Mouse (Mus musculus): ENCODE data around the gene Zfp362. TPM values are rescaled to one million over a fixed set of nuclear protein-coding genes. Genes with fewer than 3 reads are reported as not detected.

The Zfp362 gene
- polyA plus RNA-seq, 1 experiment from 2014 or later, result 40.1 TPM

GRCm38 (mm10) chr4:128794198-128794597, 11.6 kb downstream of the Zfp362 start:
- no peak for ATAC-seq (replicated peaks)
- H3K27me3 ChIP-seq (replicated peaks), result no peaks in the 10 kb centered on the region
- no peaks in the 10 kb centered on the region for H3K9me3 ChIP-seq
- H3K4me1 ChIP-seq, result peaks cover 39% of the 10 kb centered on the region
- WGBS, result 87% methylated on average over 8 of the region's 8 CpGs
- H3K9ac ChIP-seq, result no peak overlapping the region
- H3K27ac ChIP-seq, result no peak overlapping the region
- H3K4me2 ChIP-seq, result no peak overlapping the region
- H3K4me3 ChIP-seq, result no peak overlapping the region
- no peaks in the 10 kb centered on the region; the same call in 1 of the 2 replicates for H3K36me3 ChIP-seq (replicated peaks)

- ATAC-seq (replicated peaks), result no peak
- Histone ChIP-seq H3K4me1 (peaks cover 34% of the 10 kb centered on the region), H3K4me3 (no peak overlapping the region), H3K27me3 (replicated peaks) (no peaks in the 10 kb centered on the region), H3K9ac (no peak overlapping the region), H3K9me3 (no peaks in the 10 kb centered on the region), H3K36me3 (replicated peaks) (no peaks in the 10 kb centered on the region; the same call in 1 of the 2 replicates), H3K4me2 (no peak overlapping the region), H3K27ac (no peak overlapping the region)
- 65% methylated on average over 1 of the region's 1 CpGs for WGBS
These were observed 12.1 kb downstream of the Zfp362 start for GRCm38 (mm10) chr4:128793710-128794109.

GRCm38 (mm10) chr4:128789646-128790045, 16.2 kb downstream of the Zfp362 start:
- ATAC-seq (replicated peaks), result no peak
- H3K4me1 ChIP-seq, result peaks cover 4% of the 10 kb centered on the region; the same call in 1 of the 2 replicates
- H3K27ac ChIP-seq, result no peak overlapping the region
- no peaks in the 10 kb centered on the region for H3K27me3 ChIP-seq (replicated peaks)
- H3K9me3 ChIP-seq, result no peaks in the 10 kb centered on the region
- no peak overlapping the region for H3K9ac ChIP-seq
- 52% methylated on average over 18 of the region's 18 CpGs for WGBS
- H3K4me3 ChIP-seq, result no peak overlapping the region
- peaks cover 20% of the 10 kb centered on the region for H3K36me3 ChIP-seq (replicated peaks)
- no peak overlapping the region for H3K4me2 ChIP-seq

DNA sequence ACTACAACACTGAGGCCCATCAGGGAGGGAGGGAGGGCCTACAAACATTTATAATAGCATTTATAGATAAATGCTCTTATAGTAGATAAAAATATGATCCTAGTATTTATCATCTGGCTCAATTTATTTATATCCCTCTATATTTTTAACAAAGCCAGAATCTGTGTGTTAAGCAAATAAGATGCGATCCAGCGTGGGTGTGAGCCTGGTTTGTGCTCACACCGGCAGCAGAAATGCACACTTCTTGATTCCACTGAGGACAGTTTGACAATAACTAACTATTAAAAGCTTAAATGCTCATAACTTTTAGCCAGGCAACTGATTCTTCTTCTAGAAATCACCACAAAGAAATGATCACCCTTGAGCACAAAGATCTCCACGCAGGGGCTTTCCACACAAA, 17.7 kb downstream of the Zfp362 start:
- no peak overlapping the region for H3K4me3 ChIP-seq
- H3K27ac ChIP-seq, result no peak overlapping the region
- peaks cover 23% of the 10 kb centered on the region for H3K36me3 ChIP-seq (replicated peaks)
- H3K27me3 ChIP-seq (replicated peaks), result no peaks in the 10 kb centered on the region
- no peak for ATAC-seq (replicated peaks)
- H3K9me3 ChIP-seq, result no peaks in the 10 kb centered on the region
- H3K4me2 ChIP-seq, result no peak overlapping the region
- peaks cover 4% of the 10 kb centered on the region; the same call in 1 of the 2 replicates for H3K4me1 ChIP-seq
- 98% methylated on average over 4 of the region's 4 CpGs for WGBS
- H3K9ac ChIP-seq, result no peak overlapping the region

DNA sequence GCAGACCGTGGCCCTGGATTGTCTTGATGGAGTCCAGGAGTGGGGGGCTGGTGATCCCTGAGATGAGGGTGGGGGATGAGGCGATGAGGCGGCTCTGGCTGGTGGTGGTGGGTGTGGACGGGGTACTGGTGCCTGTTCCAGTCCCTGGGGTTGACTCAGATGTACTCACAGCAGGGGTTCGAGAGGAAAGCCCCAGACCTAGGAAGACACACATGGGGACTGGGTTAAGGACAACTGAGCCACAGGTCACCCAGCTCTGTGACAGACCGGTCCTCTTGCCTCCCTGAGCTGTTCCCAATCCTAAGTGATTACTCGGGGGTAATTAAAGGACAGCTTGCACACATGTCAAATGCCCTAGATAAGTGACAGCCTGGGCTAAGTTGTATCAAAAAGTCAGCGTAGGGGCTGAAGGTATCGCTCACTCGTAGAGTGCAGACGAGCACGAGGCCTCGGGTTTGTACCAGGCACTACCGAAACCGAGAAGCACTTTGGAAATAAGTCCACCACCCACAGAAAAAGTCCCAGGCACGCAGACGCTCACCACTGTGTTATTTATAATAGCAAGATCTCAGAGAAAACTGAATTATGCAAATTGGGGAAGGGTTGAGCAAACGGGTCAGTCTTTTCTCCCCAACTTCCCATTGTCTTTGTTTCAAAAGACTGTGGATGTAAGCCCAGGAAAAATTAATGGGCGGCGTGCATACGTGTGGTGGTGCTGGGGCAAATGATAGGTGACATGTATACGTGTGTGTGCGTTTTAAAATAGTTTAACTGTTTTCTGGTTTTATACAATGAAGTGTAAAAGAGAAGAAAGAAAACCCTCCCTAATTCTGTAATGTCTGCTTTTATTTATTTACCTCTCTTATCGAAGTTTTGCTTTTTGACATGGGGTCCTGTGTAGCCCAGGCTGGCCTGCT, 18.6 kb downstream of the Zfp362 start:
- H3K4me2 ChIP-seq, result no peak overlapping the region
- H3K4me1 ChIP-seq, result peaks cover 4% of the 10 kb centered on the region; the same call in 1 of the 2 replicates
- peaks cover 29% of the 10 kb centered on the region for H3K36me3 ChIP-seq (replicated peaks)
- WGBS, result 85% methylated on average over 24 of the region's 24 CpGs
- H3K9me3 ChIP-seq, result no peaks in the 10 kb centered on the region
- no peak overlapping the region for H3K27ac ChIP-seq
- H3K27me3 ChIP-seq (replicated peaks), result no peaks in the 10 kb centered on the region
- ATAC-seq (replicated peaks), result no peak
- no peak overlapping the region for H3K9ac ChIP-seq
- H3K4me3 ChIP-seq, result no peak overlapping the region

GRCm38 (mm10) chr4:128785921-128786654, 19.8 kb downstream of the Zfp362 start:
- no peak overlapping the region for H3K27ac ChIP-seq
- peaks cover 4% of the 10 kb centered on the region; the same call in 1 of the 2 replicates for H3K4me1 ChIP-seq
- H3K27me3 ChIP-seq (replicated peaks), result no peaks in the 10 kb centered on the region
- no peak overlapping the region for H3K4me2 ChIP-seq
- 94% methylated on average over 11 of the region's 11 CpGs for WGBS
- ATAC-seq (replicated peaks), result no peak
- H3K36me3 ChIP-seq (replicated peaks), result peaks cover 37% of the 10 kb centered on the region
- no peak overlapping the region for H3K4me3 ChIP-seq
- no peak overlapping the region for H3K9ac ChIP-seq
- no peaks in the 10 kb centered on the region for H3K9me3 ChIP-seq

GRCm38 (mm10) chr4:128784950-128785631, 20.8 kb downstream of the Zfp362 start:
- ATAC-seq (replicated peaks), result no peak
- Histone ChIP-seq H3K4me3 (no peak overlapping the region), H3K9ac (no peak overlapping the region), H3K9me3 (no peaks in the 10 kb centered on the region), H3K27ac (no peak overlapping the region), H3K4me2 (no peak overlapping the region), H3K4me1 (peaks cover 4% of the 10 kb centered on the region; the same call in 1 of the 2 replicates), H3K36me3 (replicated peaks) (peaks cover 37% of the 10 kb centered on the region), H3K27me3 (replicated peaks) (no peaks in the 10 kb centered on the region)
- 93% methylated on average over 15 of the region's 15 CpGs for WGBS

DNA sequence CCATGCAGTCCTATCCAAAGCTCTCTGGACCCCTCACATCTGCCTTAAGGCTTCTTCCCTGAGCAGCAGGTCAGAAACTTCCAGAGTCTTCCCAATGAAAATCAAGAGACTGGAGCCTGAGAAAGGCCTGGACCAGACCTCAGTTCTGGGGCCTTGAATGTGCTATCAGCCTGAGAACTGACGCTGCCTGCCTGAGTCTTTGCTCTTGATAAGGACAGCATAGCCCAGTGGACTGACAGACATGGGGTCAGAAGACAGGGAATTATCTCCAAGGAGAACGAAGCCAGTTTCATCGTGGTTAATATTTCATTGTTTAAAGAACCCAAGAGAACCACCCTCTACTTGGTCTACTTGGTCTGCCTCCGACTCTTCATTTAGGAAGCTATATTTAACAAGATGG, 23.2 kb downstream of the Zfp362 start:
- no peak overlapping the region for H3K4me3 ChIP-seq
- no peaks in the 10 kb centered on the region for H3K4me1 ChIP-seq
- H3K36me3 ChIP-seq (replicated peaks), result peaks cover 40% of the 10 kb centered on the region
- no peak for ATAC-seq (replicated peaks)
- no peak overlapping the region for H3K9ac ChIP-seq
- H3K4me2 ChIP-seq, result no peak overlapping the region
- H3K27ac ChIP-seq, result no peak overlapping the region
- WGBS, result 78% methylated on average over 4 of the region's 4 CpGs
- H3K9me3 ChIP-seq, result no peaks in the 10 kb centered on the region
- no peaks in the 10 kb centered on the region for H3K27me3 ChIP-seq (replicated peaks)

DNA sequence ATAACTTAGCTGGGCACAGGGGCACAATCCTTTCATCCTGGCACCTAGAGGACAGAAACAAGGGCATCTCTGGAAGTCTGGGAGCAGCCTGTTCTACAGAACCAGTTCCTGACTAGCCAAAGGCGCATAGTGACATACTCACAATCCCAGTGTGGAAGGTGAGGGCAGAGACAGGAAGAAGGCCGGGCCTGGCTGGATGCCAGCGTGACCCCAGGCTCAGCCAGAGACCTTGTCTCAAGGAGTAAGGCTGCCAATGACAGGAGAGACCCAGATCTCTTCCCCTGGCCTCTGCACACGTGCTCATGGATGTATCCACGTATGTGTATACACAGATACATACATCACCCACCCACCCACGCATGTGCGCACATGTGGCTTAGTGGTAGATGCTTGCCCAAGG, 23.8 kb downstream of the Zfp362 start:
- no peaks in the 10 kb centered on the region for H3K9me3 ChIP-seq
- no peak overlapping the region for H3K27ac ChIP-seq
- H3K4me3 ChIP-seq, result no peak overlapping the region
- 92% methylated on average over 7 of the region's 7 CpGs for WGBS
- H3K4me1 ChIP-seq, result no peaks in the 10 kb centered on the region
- H3K9ac ChIP-seq, result no peak overlapping the region
- ATAC-seq (replicated peaks), result no peak
- no peaks in the 10 kb centered on the region for H3K27me3 ChIP-seq (replicated peaks)
- H3K36me3 ChIP-seq (replicated peaks), result peaks cover 39% of the 10 kb centered on the region
- no peak overlapping the region for H3K4me2 ChIP-seq

GRCm38 (mm10) chr4:128777593-128777992, 28.3 kb downstream of the Zfp362 start:
- H3K9ac ChIP-seq, result no peak overlapping the region
- H3K9me3 ChIP-seq, result no peaks in the 10 kb centered on the region
- peaks cover 35% of the 10 kb centered on the region for H3K36me3 ChIP-seq (replicated peaks)
- no peak for ATAC-seq (replicated peaks)
- H3K4me3 ChIP-seq, result no peak overlapping the region
- H3K27me3 ChIP-seq (replicated peaks), result no peaks in the 10 kb centered on the region
- no peak overlapping the region for H3K27ac ChIP-seq
- no peak overlapping the region for H3K4me2 ChIP-seq
- WGBS, result 83% methylated on average over 11 of the region's 11 CpGs
- H3K4me1 ChIP-seq, result no peaks in the 10 kb centered on the region

- H3K4me1 ChIP-seq, result no peaks in the 10 kb centered on the region
- no peak overlapping the region for H3K4me3 ChIP-seq
- WGBS, result 40% methylated on average over 20 of the region's 20 CpGs
- H3K4me2 ChIP-seq, result no peak overlapping the region
- no peaks in the 10 kb centered on the region for H3K9me3 ChIP-seq
- peak; percentile 40 for ATAC-seq (replicated peaks)
- no peak overlapping the region for H3K9ac ChIP-seq
- H3K27me3 ChIP-seq (replicated peaks), result no peaks in the 10 kb centered on the region
- peaks cover 28% of the 10 kb centered on the region for H3K36me3 ChIP-seq (replicated peaks)
- no peak overlapping the region for H3K27ac ChIP-seq
These were observed 29.1 kb downstream of the Zfp362 start for GRCm38 (mm10) chr4:128776568-128777289.

Data from midbrain, embryonic 15.5 days (tissue).